Mouse (Mus musculus) ovary, postnatal 14 days (tissue): Measurements from ENCODE around the gene Rspo4.

Experiments used
- DNase-seq: peaks from one replicate; pipeline ENCODE4 v3.0.0; 2022; ENCODE audit warnings: low spot score

Rspo4 gene

GRCm38 (mm10) chr2:151842648-151843226 lies at the start of gene Rspo4:
Gene Rspo4 (plus strand): TSS chr2:151842927.
- no peak for DNase-seq

- no peak for DNase-seq
Observed at GRCm38 (mm10) chr2:151815586-151815985, 27.1 kb upstream of the Rspo4 start.

DNA sequence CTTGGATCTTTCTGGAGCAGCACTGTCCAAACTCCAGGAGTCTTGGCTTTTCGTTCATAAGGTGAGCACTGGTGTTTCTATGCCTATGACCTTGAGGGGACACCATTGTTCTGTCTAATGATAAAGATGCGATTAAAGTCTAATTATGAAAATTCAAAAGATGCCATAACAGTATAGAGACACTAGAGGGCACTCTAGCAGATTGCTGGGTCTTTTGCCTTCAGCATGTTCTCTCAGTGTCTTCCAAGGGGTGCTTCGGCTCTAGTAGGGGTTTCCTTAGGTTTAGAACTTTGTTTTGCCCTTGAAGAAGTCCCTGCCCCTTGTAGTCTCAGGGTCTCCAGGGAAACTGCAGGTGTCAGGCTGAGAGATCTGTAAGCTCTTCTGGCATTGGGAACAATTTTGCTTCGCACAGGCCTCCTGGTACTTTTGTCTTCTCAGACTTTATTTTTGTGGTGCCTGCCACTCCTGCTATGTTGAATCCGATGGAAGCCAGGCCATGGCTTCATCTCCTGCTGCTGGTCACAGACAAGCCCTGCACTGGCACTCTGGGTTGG lies 19.6 kb downstream of the Rspo4 start:
- DNase-seq: no peak

GRCm38 (mm10) chr2:151864941-151865340 lies 22.2 kb downstream of the Rspo4 start:
- DNase-seq: no peak

- DNase-seq: peak; percentile 29
Observed at GRCm38 (mm10) chr2:151866487-151866886, 23.8 kb downstream of the Rspo4 start.

GRCm38 (mm10) chr2:151868196-151868595 lies 25.5 kb downstream of the Rspo4 start:
- no peak for DNase-seq

- no peak for DNase-seq
Observed at GRCm38 (mm10) chr2:151874551-151874950, 31.8 kb downstream of the Rspo4 start.

DNA sequence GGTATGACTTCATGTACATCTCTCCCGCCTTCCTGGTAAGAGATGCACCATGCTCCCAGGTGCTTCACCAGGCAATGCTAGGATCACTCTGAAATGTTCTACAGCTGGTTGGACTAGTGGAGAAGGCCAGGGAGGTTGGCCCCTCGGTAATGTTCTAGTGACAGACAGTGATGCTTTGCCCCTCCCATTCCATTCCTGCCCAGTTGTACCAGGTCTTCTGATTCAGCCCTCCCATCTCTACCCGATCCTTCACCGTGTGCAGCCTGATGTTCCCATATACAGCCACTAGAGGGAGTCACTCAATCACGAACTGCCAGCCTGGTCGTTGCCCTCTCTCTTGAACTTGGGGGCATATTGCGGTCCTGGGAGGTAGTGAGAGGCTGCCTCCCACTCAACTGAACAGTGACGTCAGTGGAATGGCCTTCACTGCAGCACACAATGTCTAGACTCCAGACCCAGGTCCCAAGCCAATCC lies 33.3 kb downstream of the Rspo4 start:
- peak; percentile 60 for DNase-seq

DNA sequence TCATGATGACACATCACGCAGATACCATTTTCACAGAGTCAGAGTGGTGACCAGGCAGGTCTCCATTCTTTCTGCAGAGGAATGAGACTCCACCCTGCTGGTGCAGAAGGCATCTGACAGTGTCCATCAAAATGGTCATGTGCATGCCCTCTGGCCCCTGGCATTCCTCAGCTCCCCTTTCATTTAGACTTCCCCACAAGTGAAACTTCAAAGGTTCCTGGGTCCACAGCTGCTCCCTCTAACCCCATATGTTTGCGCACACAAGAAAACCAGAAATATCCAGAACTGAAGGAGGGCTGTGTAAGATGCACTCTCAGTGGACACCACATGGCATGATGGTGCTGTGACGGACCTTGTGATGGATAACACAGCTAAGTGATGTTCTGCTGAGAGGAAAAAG lies 35.9 kb downstream of the Rspo4 start:
- no peak for DNase-seq

GRCm38 (mm10) chr2:151879760-151880159 lies 37.0 kb downstream of the Rspo4 start:
- DNase-seq: no peak

- no peak for DNase-seq
Observed at GRCm38 (mm10) chr2:151891031-151891430, 48.3 kb downstream of the Rspo4 start.

DNA sequence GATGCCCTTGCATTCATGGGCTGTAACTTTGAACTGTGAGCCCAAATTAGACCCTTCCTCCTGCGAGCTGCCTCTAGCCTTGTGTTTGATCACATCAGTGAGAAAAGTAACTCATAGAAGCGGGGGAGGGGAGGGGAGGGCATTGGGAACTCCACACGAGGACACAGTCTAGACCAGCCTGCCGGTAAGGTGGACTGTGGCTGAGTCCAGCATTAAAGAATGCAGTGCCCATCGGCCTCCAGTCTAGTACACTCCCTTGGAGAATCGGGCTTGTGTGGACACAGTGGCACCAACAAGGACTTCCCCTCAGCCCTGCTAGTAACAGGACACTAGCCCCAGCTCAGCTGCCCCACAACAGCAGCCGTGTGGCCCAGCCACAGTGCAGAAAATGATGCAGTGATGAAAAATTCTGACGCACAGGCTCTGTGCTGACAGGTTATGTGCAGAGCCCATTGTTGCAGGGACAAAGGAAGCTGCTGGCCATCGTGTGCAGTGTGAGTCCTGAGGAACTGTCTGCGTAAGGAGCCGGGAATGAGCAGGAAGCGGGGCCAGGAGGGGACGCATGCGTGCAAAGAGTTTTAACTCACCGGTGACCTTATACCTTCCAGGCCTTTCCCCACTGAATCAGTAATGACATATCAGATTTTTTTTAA lies 50.5 kb downstream of the Rspo4 start:
- DNase-seq: no peak

GRCm38 (mm10) chr2:151894209-151894980 lies 51.7 kb downstream of the Rspo4 start:
- DNase-seq: no peak

- no peak for DNase-seq
Observed at GRCm38 (mm10) chr2:151895911-151896310, 53.2 kb downstream of the Rspo4 start.

DNA sequence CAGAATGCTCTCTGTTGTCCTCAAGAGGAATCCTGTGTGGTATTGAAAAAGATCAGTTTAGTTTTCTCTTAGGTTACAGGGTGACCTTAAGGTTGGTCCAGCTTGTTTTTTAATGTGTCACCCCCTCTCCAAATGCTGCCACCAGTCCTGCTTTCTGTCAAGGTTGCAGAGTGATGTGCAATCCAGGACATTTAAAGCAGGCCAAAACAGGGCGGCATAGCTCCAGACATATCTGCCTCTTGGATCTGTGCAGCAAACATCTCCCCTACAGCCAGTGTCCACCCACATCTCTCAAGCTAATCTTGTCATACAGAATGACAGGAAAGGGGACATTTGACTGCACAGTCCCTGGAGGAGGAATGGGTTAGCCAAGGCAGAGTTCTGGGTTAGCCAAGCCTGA lies 55.4 kb downstream of the Rspo4 start:
- no peak for DNase-seq

- no peak for DNase-seq
Observed at GRCm38 (mm10) chr2:151900845-151901244, 58.1 kb downstream of the Rspo4 start.

DNA sequence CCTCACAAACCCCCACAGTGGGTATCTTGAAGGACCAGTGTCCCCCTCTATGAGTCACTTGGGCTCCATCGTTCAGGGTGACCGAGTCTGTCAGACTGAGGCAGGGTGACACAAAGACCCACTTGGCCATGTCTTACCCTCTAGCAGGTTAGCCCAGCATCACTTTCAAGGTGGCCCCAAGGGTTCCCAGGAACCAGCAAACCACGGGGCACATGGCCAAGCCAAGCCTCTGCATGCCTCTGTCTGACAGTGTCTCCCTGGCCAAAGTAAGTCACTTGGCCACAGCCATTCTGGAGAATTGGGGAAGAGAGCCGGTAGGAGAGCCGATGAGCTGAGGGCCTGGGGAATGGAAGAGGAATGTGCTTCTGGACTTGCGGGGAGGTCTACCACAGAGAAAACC lies 60.5 kb downstream of the Rspo4 start:
- DNase-seq: no peak

GRCm38 (mm10) chr2:151903933-151904332 lies 61.2 kb downstream of the Rspo4 start:
- DNase-seq: no peak

DNA sequence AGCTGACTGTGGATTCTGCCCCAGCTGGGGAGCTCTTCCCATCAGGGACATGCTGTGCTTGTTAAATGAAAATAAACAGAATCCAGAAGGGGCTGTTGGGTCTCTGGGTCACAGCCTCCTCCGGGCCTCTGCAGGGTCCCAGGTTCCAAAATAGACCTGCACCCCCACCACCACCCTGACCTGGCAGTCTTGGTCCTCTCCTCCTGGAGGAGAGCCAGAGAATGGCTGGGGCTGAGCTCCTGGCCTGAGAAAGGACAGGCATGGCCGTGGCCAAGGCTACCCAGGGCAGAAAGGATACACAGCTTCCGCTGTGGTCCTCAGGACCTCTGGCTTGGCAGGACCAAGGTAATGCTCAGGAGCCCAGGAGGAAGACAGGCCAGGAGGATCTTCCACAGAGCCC lies 61.9 kb downstream of the Rspo4 start:
- DNase-seq: no peak

DNA sequence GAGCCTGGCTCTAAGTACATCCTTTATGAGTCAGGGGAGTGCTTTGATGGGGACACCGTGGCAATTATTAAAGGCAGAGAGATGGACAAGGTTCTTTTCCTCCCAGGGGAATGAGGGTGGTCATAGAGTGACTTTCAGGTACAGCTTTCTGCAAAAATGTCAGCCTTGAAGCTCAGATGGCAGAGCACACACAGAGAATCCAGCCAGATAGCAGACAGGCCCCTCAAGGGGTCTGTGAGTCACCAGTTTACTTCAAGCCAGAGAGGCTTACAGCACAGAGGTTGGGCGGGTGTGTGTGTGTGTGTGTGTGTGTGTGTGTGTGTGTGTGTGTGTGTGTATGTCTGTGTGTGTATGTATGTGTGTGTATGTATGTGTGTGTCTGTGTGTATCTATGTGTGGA lies 64.3 kb downstream of the Rspo4 start:
- DNase-seq: no peak

DNA sequence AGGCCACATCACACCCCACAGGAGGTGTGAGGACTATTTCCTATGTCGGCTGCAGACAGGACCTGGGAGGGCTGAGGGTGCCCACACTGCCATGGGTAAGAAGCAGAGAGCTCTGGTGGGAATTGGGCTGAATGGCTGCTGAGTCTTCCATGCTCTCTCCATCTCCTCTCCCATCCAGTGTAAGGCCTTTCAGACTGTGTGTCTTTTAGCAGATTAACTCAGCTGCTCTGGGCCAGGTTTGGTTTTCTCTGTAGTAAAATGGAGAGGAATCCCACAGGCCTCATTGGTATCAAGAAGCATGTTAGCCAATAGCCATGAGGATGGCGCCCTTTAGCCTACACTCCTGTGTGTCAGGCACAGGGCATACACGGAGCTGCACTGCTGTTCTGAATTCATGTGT lies 66.7 kb downstream of the Rspo4 start:
- no peak for DNase-seq

GRCm38 (mm10) chr2:151910498-151910897 lies 67.8 kb downstream of the Rspo4 start:
- no peak for DNase-seq
